Mouse (Mus musculus): Measurements from ENCODE around the gene Snw1. TPM values are rescaled to one million over a fixed set of nuclear protein-coding genes. Genes with fewer than 3 reads are reported as not detected.

Gene Snw1
- polyA plus RNA-seq, 1 experiment from 2014 or later: 157 TPM

GRCm38 (mm10) chr12:87423700-87424099 lies 48.4 kb downstream of the Snw1 start:
- no peak for DNase-seq (ENCODE audit: low spot score)

- no peak for DNase-seq (ENCODE audit: low spot score)
Measured at GRCm38 (mm10) chr12:87421708-87422507, 50.2 kb downstream of the Snw1 start.

DNA sequence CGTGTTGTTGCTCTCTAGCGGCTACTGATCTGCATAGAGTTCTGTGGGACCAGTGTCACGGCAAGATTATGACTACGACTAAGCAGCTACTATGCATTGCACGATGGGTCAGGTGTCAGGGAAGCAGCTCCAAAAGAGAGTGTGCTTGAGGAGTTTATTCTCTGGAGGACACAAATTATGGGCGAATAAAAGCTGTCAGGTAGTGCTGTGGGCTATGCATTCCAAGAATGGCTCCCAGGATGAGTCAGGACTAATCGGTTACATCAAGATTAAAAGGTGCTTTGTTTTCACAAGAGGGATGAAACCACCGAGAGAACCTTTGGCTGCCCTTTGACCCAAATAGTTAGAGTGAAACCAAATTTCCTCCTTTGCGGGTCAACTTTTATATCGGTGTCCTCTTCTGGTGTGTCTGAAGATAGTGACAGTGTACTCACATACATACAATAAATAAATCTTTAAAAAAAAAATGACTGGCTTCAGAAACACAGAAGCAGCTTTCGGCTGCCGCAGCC lies 52.0 kb downstream of the Snw1 start:
- DNase-seq (ENCODE audit: low spot score): no peak

DNA sequence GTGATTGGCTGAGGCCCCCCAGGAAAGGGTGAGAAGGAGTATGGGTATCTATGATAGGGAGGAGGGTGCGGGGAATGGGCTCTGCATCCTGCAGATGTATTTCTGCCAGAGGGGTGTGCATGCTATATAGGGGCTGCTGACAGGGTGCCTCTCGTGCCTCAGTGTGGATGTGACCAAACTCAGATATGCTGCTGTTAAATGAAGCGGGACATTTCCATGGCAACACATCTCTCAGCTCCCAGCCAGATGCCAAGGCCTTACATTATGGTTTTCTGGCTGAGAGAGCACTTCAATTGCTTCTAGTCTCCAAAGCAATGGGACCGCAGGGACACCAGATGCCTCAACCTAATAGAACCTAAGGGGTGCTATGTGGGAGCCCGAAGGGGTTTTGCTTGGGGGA lies 53.2 kb downstream of the Snw1 start:
- DNase-seq (ENCODE audit: low spot score): no peak

GRCm38 (mm10) chr12:87416690-87417089 lies 55.4 kb downstream of the Snw1 start:
- DNase-seq (ENCODE audit: low spot score): peak; percentile 68

DNA sequence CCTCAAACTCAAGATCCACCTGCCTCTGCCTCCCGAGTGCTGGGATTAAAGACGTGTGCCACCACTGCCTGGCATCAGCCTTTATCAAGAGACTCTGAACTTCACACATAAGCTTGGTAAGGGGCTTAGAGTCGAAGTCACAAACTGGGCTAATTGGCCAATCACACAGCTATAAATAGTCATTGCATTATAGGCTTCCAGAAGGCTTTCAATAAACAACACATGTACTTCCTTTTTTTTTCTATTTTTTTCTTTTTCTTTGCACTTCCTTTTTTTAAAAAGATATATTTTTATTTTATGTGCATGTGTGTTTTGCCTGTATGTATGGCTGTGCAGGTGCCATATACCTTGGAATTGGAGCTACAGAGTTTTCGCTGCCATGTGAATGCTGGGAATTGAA lies 56.7 kb downstream of the Snw1 start:
- no peak for DNase-seq (ENCODE audit: low spot score)

DNA sequence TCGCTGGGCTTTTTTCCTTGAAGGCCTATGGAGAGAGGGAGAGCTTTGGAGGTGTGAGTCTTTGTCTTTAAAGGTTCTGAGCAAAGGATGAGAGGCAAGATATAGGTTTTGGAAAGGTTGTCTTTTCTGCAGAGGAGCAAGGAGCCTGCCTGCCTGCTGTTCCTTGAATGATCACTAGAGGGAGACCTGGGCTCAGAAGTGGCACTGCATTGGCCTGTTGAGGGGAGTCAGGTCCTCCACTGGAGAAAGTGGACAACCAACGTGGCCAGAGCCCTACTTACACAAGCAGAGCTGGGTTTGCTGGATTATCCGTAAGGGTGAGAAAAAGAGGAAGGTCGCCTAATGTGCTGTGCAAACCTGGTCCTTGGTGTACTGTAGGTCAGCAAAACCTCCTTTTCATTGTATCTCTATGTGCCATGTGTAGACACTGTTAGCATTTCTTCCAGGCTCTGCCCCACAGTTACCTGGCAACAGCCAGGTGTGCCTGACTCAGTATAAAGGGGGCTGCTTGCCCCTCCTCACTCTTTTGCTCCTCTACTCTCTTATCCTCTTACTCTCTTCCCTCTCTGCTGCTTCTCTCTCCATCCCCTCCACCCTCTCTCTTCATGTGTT lies 58.8 kb downstream of the Snw1 start:
- DNase-seq (ENCODE audit: low spot score): peak; percentile 55

DNA sequence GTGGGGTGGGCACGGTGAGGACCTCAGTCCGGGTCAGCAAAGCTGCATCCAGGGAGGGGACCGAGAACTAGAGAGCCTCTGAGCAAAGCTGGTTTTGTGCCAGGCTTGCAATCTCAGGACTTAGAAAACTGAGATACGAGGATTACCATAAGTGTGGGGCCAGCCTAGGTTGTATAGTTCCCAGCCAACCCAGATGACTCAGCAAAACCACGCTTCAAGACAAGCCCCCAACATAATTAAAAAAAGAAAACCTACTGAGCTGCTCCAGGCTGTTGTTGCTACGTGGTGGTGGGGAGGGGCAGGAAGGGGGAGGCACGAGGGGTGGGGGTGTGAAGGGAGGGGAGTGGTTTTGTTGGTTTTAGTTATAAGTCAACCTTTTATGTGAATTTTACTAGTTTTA lies 61.1 kb downstream of the Snw1 start:
- DNase-seq (ENCODE audit: low spot score): no peak

DNA sequence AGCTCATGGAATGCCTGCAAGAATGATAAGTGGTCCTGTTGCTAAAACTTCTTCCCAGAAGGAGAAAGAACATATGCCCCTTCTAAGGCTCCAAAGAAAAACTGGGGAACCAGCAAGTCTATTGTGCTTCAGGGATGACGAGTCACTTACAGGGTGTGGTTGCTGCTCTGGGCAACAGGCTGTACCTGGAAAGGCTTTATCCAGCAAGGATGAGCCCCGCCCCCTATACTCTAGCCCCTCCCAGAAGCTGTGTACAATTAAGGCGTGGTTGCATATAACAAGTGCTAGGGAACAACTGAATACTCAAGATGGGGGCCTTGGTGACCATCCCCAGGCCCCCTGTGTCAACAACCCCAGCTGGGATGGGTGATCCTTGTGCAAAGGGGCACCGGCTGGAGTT lies 63.0 kb downstream of the Snw1 start:
- DNase-seq (ENCODE audit: low spot score): no peak

DNA sequence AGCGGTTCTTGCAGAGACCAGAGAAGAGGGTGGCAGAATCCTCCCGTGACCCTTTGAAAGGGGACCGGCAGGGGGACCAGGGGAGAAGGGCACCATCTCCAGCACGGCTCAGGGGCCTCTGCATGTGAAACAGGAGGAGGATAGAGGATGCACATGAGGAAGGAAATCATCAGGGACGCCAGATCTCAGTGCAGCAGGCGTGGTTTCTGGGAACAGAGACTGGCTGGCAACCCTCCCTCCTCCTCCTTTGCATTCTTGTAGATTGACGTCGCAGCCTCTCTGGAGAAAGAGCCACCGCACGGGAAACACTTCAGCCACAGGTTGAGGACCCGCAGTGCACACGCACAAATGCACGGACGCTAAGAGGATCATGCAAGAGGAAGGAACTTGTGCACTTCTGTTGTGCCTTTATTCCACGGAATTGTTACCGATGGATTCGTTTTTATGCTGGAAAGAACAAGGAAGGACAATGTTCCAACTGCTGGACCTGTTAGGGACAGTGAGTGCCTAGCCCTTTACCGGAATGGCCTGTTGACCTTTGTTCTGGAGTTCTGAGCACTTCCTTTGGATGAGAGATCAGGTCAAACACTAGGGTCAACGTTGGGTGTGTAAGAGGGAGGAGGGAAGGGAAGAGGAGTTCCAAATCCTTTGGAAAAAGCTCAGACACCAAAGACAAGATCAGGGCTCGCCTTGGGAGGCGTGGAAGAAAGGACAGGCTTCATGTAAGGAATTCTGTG lies 64.0 kb downstream of the Snw1 start:
- no peak for DNase-seq (ENCODE audit: low spot score)

DNA sequence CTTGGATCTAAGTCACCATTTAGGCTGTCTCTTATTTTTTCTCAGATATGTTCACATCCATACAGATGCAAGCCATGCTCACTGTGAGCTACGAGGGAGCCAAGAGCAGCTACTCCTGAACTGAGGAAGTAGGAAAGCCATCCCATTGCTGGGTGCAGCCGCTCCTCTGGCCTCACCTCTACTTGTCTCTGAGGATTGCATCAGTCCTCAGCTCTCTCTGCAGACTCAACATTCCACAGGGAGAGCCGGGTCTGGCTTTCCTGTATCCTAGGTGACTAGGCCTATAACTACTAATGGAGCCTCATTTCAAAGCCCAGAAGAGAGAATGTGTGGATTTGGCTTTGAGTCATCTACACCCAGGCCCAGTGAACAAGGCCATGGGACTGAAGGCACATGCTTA lies 66.4 kb downstream of the Snw1 start:
- DNase-seq (ENCODE audit: low spot score): no peak

DNA sequence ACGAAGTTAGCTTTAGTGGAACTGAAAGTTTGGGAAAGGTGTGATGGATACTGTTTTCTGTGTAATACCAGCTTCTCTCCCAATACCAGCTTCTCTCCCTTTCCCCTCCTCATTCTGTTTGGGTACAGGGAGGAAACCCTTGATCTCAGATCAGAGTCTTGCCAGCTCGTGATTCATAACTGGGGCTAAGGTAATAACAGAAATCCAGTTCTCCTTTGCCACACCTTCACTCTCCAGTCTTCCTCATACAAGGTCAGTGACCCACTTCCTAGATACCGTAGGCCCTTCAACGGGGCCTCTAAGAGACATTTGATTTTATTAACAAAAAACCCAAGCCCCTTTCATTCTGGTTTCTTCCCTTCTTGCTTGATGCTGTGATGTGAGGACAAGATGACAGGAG lies 66.9 kb downstream of the Snw1 start:
- DNase-seq (ENCODE audit: low spot score): no peak

DNA sequence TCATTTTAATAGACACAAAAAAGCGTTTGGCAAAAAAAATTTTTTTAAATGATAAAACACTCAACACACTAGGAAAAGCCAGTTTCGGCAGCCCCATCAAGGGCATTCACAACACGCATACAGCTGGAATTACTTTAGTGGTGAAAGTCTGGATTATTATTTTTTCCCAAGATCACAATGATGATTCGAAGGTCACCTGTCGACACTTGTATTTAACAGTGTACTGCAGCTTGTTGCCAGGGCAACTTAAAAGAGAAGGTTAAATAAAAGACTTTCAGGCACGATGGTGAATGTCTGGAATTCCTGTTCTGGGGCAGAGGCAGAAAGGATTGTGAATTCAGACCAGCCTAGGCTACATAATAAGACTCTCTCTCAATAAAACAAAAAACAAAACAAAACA lies 70.2 kb downstream of the Snw1 start:
- DNase-seq (ENCODE audit: low spot score): no peak

GRCm38 (mm10) chr12:87399119-87399819 lies 72.8 kb downstream of the Snw1 start:
- no peak for DNase-seq (ENCODE audit: low spot score)

Small RNAs within 50 kb of the gene (microRNA-seq; reads per million reads assigned to microRNA genes)
- gene Mir3068 (ENCODE audit: borderline number of aligned reads): 209 reads per million, percentile 53 among the genes with 10 or more reads in this experiment

Other genes starting within 250 kb of the Snw1 start
- gene Noxred1, start 233.5 kb downstream of the Snw1 start, polyA plus RNA-seq (2015; fragmentation: Nextera tagmentation; extraction: Ambion mirVana): 0.86 and 0.89 TPM in 2 replicates
- gene Vipas39, start 206.0 kb downstream of the Snw1 start, polyA plus RNA-seq (2015; fragmentation: Nextera tagmentation; extraction: Ambion mirVana): 30.5 and 33.2 TPM in 2 replicates
- gene Ahsa1, start 205.8 kb downstream of the Snw1 start, polyA plus RNA-seq (2015; fragmentation: Nextera tagmentation; extraction: Ambion mirVana): 193 and 211 TPM in 2 replicates
- 0.06 and 0.07 TPM in 2 replicates for gene Ism2, start 172.6 kb downstream of the Snw1 start, polyA plus RNA-seq (2015; fragmentation: Nextera tagmentation; extraction: Ambion mirVana)
- gene Sptlc2, start 83.9 kb downstream of the Snw1 start, polyA plus RNA-seq (2015; fragmentation: Nextera tagmentation; extraction: Ambion mirVana): 76.9 and 83.3 TPM in 2 replicates
- 278 and 300 TPM in 2 replicates for gene Slirp, start 28.4 kb downstream of the Snw1 start, polyA plus RNA-seq (2015; fragmentation: Nextera tagmentation; extraction: Ambion mirVana)
- gene Alkbh1, start 28.3 kb downstream of the Snw1 start, polyA plus RNA-seq (2015; fragmentation: Nextera tagmentation; extraction: Ambion mirVana): 29.8 and 46.3 TPM in 2 replicates
- not detected in 2 replicates for gene Gm5788, start 22.4 kb upstream of the Snw1 start, polyA plus RNA-seq (2015; fragmentation: Nextera tagmentation; extraction: Ambion mirVana)
- not detected in 2 replicates for gene Gm8300, start 42.0 kb upstream of the Snw1 start, polyA plus RNA-seq (2015; fragmentation: Nextera tagmentation; extraction: Ambion mirVana)
- not detected in 2 replicates for gene Oog1, start 130.4 kb upstream of the Snw1 start, polyA plus RNA-seq (2015; fragmentation: Nextera tagmentation; extraction: Ambion mirVana)
- gene Gm4027, start 146.6 kb upstream of the Snw1 start, polyA plus RNA-seq (2015; fragmentation: Nextera tagmentation; extraction: Ambion mirVana): not detected in 2 replicates
- not detected in 2 replicates for gene Gm16381, start 172.3 kb upstream of the Snw1 start, polyA plus RNA-seq (2015; fragmentation: Nextera tagmentation; extraction: Ambion mirVana)